Mouse (Mus musculus) C2C12 (cell line): ENCODE measurements around the gene Caln1. TPM values are rescaled to one million over a fixed set of nuclear protein-coding genes. Genes with fewer than 3 reads are reported as not detected.

Experiments used
- H3K27me3 ChIP-seq: one replicate; pipeline ENCODE4 v1.6.1; 2011; ENCODE audit not compliant: control insufficient read depth, insufficient read depth, insufficient read length
- H3K36me3 ChIP-seq: one replicate; pipeline ENCODE4 v1.6.1; 2011; ENCODE audit not compliant: control insufficient read depth, insufficient read depth
- H3K4me3 ChIP-seq: one replicate; pipeline ENCODE4 v1.5.1; 2011; ENCODE audit warnings: mild to moderate bottlenecking, control low read depth; ENCODE audit not compliant: poor library complexity, insufficient read depth, severe bottlenecking
- H3K79me2 ChIP-seq: one replicate; pipeline ENCODE4 v1.6.1; 2011; ENCODE audit not compliant: control insufficient read depth, insufficient read depth
- H3K79me3 ChIP-seq: one replicate; pipeline ENCODE4 v1.6.1; 2011; ENCODE audit warnings: low read depth, control low read depth
- H3ac ChIP-seq: one replicate; pipeline ENCODE3; 2011; ENCODE audit warnings: low read depth; ENCODE audit not compliant: control insufficient read depth, insufficient read length
- CEBPB ChIP-seq: IDR thresholded peaks from one replicate; pipeline ENCODE4 v1.6.1; 2011; ENCODE audit warnings: low read depth, mild to moderate bottlenecking, control low read depth, moderate library complexity
- CTCF ChIP-seq: IDR thresholded peaks from one replicate; pipeline ENCODE4 v1.5.1; 2011; ENCODE audit not compliant: control insufficient read depth, insufficient read depth, insufficient read length
- FOSL1 ChIP-seq: IDR thresholded peaks from one replicate; pipeline ENCODE4 v1.8.0; 2011; ENCODE audit warnings: mild to moderate bottlenecking, low read length; ENCODE audit not compliant: poor library complexity, insufficient read depth, severe bottlenecking
- MAX ChIP-seq: IDR thresholded peaks from one replicate; pipeline ENCODE4 v1.6.1; 2011; ENCODE audit warnings: mild to moderate bottlenecking, control low read depth
- MYOD1 ChIP-seq: IDR thresholded peaks from one replicate; pipeline ENCODE4 v1.6.1; 2011; ENCODE audit warnings: low read depth; ENCODE audit not compliant: control insufficient read depth, insufficient read length
- MYOG ChIP-seq: IDR thresholded peaks from one replicate; pipeline ENCODE4 v1.6.1; 2011; ENCODE audit not compliant: control insufficient read depth, insufficient read length; ENCODE audit errors: extremely low read depth
- USF1 ChIP-seq: IDR thresholded peaks from one replicate; pipeline ENCODE4 v1.6.1; 2011; ENCODE audit warnings: low read depth, mild to moderate bottlenecking, control low read depth, moderate library complexity
- polyA plus RNA-seq: library from polyadenylated mRNA; unstranded; fragments of >200 nt; fragmentation: generic; extraction: Trizol; gene quantifications from one replicate; pipeline ENCODE4 v1.2.1, GENCODE M21; 2012; ENCODE audit warnings: missing spikeins

The Caln1 gene
- polyA plus RNA-seq, 1 experiment: 0.02 TPM

DNA sequence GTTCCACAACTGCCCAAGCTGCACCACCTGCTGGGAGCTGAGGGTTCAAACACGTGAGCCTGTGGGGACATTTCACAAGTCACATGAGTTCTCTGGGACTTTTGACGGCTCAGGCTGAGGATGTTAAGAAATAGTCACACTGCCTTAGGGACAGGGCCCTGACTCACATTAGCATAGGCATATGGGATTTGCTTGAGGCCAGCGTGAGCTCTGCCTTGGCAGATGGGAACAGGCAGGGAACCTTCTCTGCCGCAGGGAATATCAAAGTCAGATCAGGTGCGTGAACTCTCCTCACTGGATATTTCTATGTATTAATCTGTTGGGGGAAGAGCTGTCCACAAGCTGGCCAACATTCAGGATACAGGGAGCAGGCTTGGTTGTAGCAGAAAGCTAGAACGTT, 1.0 kb upstream of the Caln1 start:
- no peak overlapping the region for H3K4me3 ChIP-seq
- H3K79me3 ChIP-seq: no peaks in the 10 kb centered on the region
- H3ac ChIP-seq: no peak overlapping the region
- TF ChIP-seq MAX (no peak), USF1 (no peak), MYOG (no peak), MYOD1 (no peak), FOSL1 (no peak), CTCF (no peak), CEBPB (no peak)
- H3K27me3 ChIP-seq: no peaks in the 10 kb centered on the region
- no peaks in the 10 kb centered on the region for H3K79me2 ChIP-seq
- H3K36me3 ChIP-seq: no peaks in the 10 kb centered on the region

DNA sequence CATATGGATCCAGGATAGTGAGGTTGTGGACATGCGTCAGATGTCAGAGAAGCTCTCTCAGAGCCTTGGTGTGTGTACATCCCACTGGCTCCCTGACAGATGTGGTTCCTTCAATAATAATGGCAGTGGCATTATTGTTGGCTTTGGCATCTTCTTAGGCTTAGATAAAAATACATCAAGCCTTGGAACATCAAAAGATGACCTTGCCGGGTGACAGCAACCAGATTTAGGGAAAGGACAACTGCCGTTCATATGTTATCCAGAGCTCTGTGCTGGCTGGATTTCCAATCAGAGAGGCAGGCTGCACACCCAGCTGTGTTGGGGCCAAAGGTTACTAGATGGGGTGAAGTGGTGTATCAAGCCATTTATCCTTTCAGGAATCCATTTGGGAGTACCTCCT, 6.2 kb downstream of the Caln1 start:
- TF ChIP-seq CEBPB: no peak
- TF ChIP-seq FOSL1: no peak
- no peak for TF ChIP-seq MAX
- TF ChIP-seq USF1: no peak
- TF ChIP-seq CTCF: no peak
- TF ChIP-seq MYOD1: no peak
- no peak for TF ChIP-seq MYOG
- H3K4me3 ChIP-seq: no peak overlapping the region
- H3K27me3 ChIP-seq: no peaks in the 10 kb centered on the region
- no peaks in the 10 kb centered on the region for H3K79me3 ChIP-seq
- no peak overlapping the region for H3ac ChIP-seq
- no peaks in the 10 kb centered on the region for H3K36me3 ChIP-seq
- no peaks in the 10 kb centered on the region for H3K79me2 ChIP-seq

DNA sequence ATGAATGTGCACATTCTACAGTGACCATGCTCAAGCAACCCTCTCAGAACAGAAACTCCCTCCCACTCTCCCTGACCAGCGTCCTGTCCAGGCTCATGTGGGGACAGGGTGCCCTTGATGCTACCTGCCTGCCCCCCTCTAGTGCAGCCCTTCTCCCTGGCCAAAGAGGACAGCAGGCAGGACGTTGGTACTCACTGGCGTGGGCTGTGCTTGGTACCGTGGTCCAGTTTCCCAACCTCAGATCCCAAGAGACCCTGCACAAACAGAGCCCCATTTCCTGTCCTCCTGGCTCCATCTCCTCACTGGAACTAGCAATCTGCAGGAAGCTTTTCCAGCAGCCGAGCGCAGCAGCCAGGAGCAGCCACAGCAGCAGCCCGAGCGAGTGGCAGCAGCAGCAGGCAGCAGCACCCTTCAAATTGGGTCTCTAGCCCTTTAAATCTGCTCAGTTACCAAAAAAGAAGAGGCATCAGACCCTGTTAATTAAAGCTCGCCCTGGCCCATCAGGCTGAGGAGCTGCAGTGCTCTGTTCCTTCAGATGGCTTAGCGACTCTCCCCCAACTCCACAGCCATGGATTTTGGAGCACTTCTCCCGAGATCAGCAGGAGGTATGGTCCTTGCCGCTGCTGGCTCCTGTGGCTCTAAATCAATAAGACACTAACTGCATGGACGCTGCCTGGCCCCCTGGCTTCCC, 15.1 kb downstream of the Caln1 start, which contains the start of gene A330070K13Rik:
A330070K13Rik (minus strand) TSS at position 410 of the 691 bp plus-strand sequence.
- TF ChIP-seq MAX (no peak), CTCF (no peak), CEBPB (no peak), FOSL1 (no peak), MYOD1 (no peak), MYOG (no peak)
- Histone ChIP-seq H3K79me3 (no peaks in the 10 kb centered on the region), H3K27me3 (peaks cover 3% of the 10 kb centered on the region), H3K79me2 (no peaks in the 10 kb centered on the region), H3ac (no peak within 1 kb of the TSS), H3K4me3 (no peak within 1 kb of the TSS), H3K36me3 (no peaks in the 10 kb centered on the region)

GRCm38 (mm10) chr5:130386418-130386817, 17.2 kb downstream of the Caln1 start:
- Histone ChIP-seq H3K27me3 (peaks cover 3% of the 10 kb centered on the region), H3K36me3 (no peaks in the 10 kb centered on the region), H3K79me3 (no peaks in the 10 kb centered on the region), H3K4me3 (no peak overlapping the region), H3K79me2 (no peaks in the 10 kb centered on the region), H3ac (no peak overlapping the region)
- TF ChIP-seq MYOG (no peak), MYOD1 (no peak), USF1 (no peak), CTCF (no peak), FOSL1 (no peak), MAX (no peak), CEBPB (no peak)

DNA sequence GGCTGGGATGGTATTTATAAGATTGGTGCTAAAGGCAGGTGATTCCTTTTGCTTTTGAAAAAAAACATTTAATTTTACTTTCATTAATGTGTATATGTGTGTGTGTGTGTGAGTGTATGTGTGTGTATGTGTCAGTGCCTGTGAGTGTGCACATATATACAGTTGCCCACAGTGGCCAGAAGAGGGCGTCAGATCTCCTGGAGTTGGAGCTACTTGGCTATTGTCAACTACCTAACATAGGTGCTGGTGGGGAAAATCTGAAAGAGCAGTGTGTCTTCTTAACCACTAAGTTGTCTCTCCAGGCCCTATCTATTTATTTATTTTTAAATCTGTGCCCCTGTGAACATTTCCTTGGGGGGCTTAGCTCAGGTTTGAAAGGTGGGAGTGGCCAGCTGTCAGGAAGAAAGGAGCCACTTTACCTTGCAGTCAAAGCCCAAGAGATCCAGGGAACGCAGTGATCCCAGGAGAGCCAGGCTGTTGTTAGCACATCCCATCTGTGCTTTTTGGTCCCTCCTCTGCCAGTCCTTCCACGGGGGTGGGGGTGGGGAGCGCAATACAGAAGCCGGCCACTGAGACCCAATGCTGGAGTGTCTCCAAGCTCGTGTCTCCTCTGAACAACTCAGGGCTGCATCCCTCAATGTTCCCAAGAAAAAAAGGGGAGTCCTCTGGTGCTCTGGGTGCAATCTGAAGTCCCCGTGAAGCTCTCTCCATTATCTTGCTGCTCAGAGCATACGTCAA, 24.5 kb downstream of the Caln1 start:
- H3ac ChIP-seq: no peak overlapping the region
- no peak overlapping the region for H3K4me3 ChIP-seq
- no peaks in the 10 kb centered on the region for H3K79me3 ChIP-seq
- H3K27me3 ChIP-seq: no peaks in the 10 kb centered on the region
- TF ChIP-seq CTCF (no peak), MYOD1 (no peak), MYOG (no peak), MAX (no peak), FOSL1 (no peak), CEBPB (no peak), USF1 (no peak)
- H3K79me2 ChIP-seq: no peaks in the 10 kb centered on the region
- no peaks in the 10 kb centered on the region for H3K36me3 ChIP-seq
